Mouse (Mus musculus) adrenal gland, adult 18-20 months (tissue): ENCODE results near the gene Kctd4. TPM values are rescaled to one million over a fixed set of nuclear protein-coding genes. Genes with fewer than 3 reads are reported as not detected.

Experiments used
- DNase-seq, 2 experiments: peaks; one replicate each; pipeline ENCODE4 v3.0.0; 2021 to 2022; ENCODE audit warnings: low spot score in 2 of 2
- total RNA-seq, 2 experiments: library from RNA; stranded (reverse); gene quantifications; 1 replicate in 1 of 2; 2 replicates in 1 of 2; pipeline ENCODE4 v1.2.3; 2021

The Kctd4 gene
- total RNA-seq, 2 experiments from 2014 or later = not detected

DNA sequence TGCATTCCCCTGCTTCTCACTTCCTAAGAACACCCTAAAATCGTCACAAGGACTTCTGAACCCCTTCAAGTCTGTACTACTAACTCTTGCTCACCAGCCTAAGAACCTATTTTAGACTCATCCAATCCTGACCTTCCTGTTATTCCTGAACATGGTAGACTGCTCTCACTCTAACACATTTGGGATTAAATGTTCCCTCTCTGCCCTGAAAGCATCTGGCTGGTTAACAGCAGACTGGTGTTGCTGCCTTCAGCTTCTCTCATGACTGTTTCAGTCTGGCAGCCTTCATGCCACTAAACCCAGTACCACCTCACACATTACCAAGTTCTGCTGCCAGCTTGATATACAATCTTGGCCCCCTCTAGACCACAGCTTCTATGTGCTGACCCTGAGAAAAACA is 34.4 kb downstream of the Kctd4 start:
- no peak for DNase-seq

- no peak for DNase-seq
Measured at GRCm38 (mm10) chr14:75990936-75991335, 36.1 kb downstream of the Kctd4 start.

GRCm38 (mm10) chr14:75992371-75992770 is 37.6 kb downstream of the Kctd4 start:
- DNase-seq = no peak

DNA sequence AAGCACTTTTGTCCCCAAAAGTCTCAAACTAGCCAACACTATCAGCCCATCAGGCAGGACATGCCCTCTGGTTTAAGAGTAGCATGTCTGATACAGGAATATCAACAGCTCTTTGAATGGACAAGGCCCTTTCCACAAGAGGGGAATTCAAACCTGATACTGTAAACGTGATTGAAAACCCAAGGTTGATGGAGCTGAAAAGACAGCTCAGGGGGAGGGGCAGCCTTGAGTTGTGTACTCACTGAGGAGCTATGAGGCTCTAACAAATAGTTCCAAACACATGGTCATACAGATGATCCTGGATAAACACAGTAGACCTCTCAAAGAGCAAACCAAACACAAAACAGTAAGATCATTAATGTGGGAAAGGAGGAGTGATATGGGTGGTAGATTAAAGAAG is 43.3 kb downstream of the Kctd4 start:
- no peak for DNase-seq

DNA sequence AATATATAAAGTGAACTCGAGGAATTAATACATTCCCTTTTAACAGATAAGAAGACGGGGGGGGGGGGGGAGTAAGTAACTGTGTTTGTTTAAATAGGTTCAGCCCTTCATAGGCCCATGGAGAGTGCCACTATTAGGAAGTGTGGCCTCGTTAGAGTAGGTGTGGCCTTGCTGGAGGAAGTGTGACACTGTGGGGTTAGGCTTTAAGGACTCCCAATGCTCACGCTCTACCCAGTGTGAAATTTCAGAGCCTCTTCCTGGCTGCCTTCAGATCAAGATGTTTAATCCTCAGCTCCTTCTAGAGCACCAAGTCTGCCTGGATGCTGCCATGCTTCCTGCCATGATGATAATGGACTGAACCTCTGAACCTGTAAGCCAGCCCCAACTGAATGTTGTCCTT is 47.0 kb downstream of the Kctd4 start:
- DNase-seq = no peak

DNA sequence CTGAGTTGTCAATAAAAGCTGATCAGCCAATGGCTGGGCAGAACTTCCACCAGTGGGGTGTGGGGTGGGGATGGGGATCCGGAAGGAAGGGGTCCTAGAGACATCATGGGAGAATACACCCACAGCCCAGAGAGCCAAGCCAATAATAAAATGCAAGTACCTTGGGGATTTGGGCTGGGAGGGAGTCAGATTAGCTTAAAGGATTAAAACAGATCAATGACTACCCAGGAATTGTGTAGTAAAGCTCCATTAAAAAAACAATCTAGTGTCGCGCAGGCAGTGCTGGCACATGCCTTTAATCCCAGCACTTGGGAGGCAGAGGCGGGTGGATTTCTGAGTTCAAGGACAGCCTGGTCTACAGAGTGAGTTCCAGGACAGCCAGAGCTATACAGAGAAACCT is 50.2 kb downstream of the Kctd4 start:
- DNase-seq = no peak

DNA sequence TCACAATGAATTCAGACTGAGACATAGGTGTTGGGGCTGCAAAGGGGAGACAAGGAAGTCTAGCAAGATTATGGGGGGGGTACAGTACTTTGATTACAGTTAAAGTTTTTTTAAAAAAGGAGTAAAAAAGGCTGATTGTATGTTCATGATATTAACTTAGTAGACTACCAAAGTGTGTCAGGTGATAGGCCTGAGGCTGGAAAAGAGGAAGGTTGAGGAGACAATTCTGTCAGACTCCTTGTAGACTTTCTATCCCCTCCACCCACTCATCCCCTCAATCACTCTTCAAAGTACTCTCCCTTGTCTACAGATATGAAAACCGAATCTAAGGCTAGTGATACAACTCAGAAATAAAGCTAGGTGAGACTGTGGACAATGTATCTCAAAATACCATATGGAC is 53.4 kb downstream of the Kctd4 start:
- no peak for DNase-seq

- DNase-seq = no peak
Measured at GRCm38 (mm10) chr14:76009185-76009584, 54.4 kb downstream of the Kctd4 start.

GRCm38 (mm10) chr14:76010102-76011061 is 55.6 kb downstream of the Kctd4 start, which contains the start of gene Gtf2f2:
Gene Gtf2f2, minus strand, starts transcription at chr14:76010865.
- DNase-seq = peak; percentile 98 to 99

GRCm38 (mm10) chr14:76011062-76011457 is 56.3 kb downstream of the Kctd4 start:
- no peak for DNase-seq

DNA sequence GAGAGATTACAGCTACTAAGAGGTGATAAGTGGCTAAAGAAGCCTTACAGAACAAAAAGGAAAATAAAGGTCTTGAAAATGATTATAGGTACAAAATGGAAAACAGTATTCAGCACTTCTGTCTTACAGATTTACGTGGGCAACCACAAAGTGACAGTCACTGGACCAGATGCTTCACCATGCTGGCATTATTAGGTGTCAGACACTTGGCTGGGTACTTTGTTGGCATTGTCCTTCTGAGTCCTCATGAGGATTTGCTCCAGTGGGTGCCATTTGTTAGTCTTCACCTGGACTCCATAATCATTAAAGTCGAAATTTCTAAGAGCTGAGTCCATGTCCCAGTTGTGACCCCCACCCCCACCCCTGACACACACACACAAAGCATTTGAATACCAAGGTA is 59.5 kb downstream of the Kctd4 start:
- no peak for DNase-seq

Other genes starting within 250 kb of the Kctd4 start
- gene Cog3, start 200.5 kb upstream of the Kctd4 start, total RNA-seq = 10 to 100 TPM; 22.7 to 26.4 TPM
- gene Slc25a30, start 168.0 kb upstream of the Kctd4 start, total RNA-seq = 100 to 1,000 TPM in 1 of 2 experiments, 10 to 100 TPM in 1; 81.1 to 119 TPM
- 1,000 to 10,000 TPM; 2,758 to 2,912 TPM for gene Tpt1, start 109.9 kb upstream of the Kctd4 start, total RNA-seq
- gene Gtf2f2, start 55.9 kb downstream of the Kctd4 start, total RNA-seq = 10 to 100 TPM; 24.7 to 26.6 TPM
- gene Gpalpp1, start 155.8 kb downstream of the Kctd4 start, total RNA-seq = 10 to 100 TPM; 13.6 to 18.6 TPM
- 1 to 10 TPM; 6.6 to 7.6 TPM for gene Nufip1, start 155.9 kb downstream of the Kctd4 start, total RNA-seq